Mouse (Mus musculus): ENCODE measurements around the gene Cd300a. TPM values are rescaled to one million over a fixed set of nuclear protein-coding genes. Genes with fewer than 3 reads are reported as not detected.

Cd300a gene
- polyA plus RNA-seq, 1 experiment from 2014 or later = 1.1 TPM

- H3K4me2 ChIP-seq (ENCODE audit: low read length) = no peak overlapping the region
- no peak overlapping the region for H3K27ac ChIP-seq (replicated peaks in 1 of 2; ENCODE audit: control insufficient read depth in 1 of 2, insufficient read depth in 1 of 2, low read depth in 2 of 2, low read length in 2 of 2)
- no peaks in the 10 kb centered on the region for H3K27me3 ChIP-seq (ENCODE audit: control insufficient read depth, insufficient read depth, low read length)
- H3K9ac ChIP-seq (ENCODE audit: low read length) = no peak overlapping the region
- no peaks in the 10 kb centered on the region for H3K36me3 ChIP-seq (ENCODE audit: control insufficient read depth, insufficient read depth, low read length)
- H3K4me1 ChIP-seq (ENCODE audit: control insufficient read depth in 2 of 2, insufficient read depth in 2 of 2, low read length in 2 of 2) = peaks cover 7 to 11% of the 10 kb centered on the region in 2 experiments
- H3K4me3 ChIP-seq (ENCODE audit: control insufficient read depth in 1 of 2, insufficient read depth in 1 of 2, low read depth in 1 of 2, low read length in 2 of 2) = no peak overlapping the region
- no peak for ATAC-seq (ENCODE audit: insufficient number of reproducible peaks, insufficient read depth, low FRiP score, low read depth)
- no peaks in the 10 kb centered on the region for H3K9me3 ChIP-seq (ENCODE audit: control insufficient read depth, low read length)
- 10% methylated on average over 9 of the region's 9 CpGs for WGBS
These were observed 23.0 kb downstream of the Cd300a start for GRCm38 (mm10) chr11:114912847-114913246.

GRCm38 (mm10) chr11:114914978-114915377 lies 25.1 kb downstream of the Cd300a start:
- 20% methylated on average over 7 of the region's 7 CpGs for WGBS
- peaks cover 7 to 11% of the 10 kb centered on the region in 2 experiments for H3K4me1 ChIP-seq (ENCODE audit: control insufficient read depth in 2 of 2, insufficient read depth in 2 of 2, low read length in 2 of 2)
- no peaks in the 10 kb centered on the region for H3K27me3 ChIP-seq (ENCODE audit: control insufficient read depth, insufficient read depth, low read length)
- no peaks in the 10 kb centered on the region for H3K36me3 ChIP-seq (ENCODE audit: control insufficient read depth, insufficient read depth, low read length)
- peak overlapping the region; percentile 31; the same call in 1 of the 2 replicates for H3K4me2 ChIP-seq (ENCODE audit: low read length)
- no peak overlapping the region for H3K9ac ChIP-seq (ENCODE audit: low read length)
- H3K4me3 ChIP-seq (ENCODE audit: control insufficient read depth in 1 of 2, insufficient read depth in 1 of 2, low read depth in 1 of 2, low read length in 2 of 2) = no peak overlapping the region
- H3K27ac ChIP-seq (replicated peaks in 1 of 2; ENCODE audit: control insufficient read depth in 1 of 2, insufficient read depth in 1 of 2, low read depth in 2 of 2, low read length in 2 of 2) = peak overlapping the region in 1 of 2 experiments; percentile 44; a peak in 1 of 4 replicates
- ATAC-seq (ENCODE audit: insufficient number of reproducible peaks, insufficient read depth, low FRiP score, low read depth) = no peak
- H3K9me3 ChIP-seq (ENCODE audit: control insufficient read depth, low read length) = peaks cover 8% of the 10 kb centered on the region; the same call in 1 of the 2 replicates

GRCm38 (mm10) chr11:114917120-114917519 lies 27.3 kb downstream of the Cd300a start:
- H3K9me3 ChIP-seq (ENCODE audit: control insufficient read depth, low read length) = peaks cover 8% of the 10 kb centered on the region; the same call in 1 of the 2 replicates
- 65% methylated on average over 6 of the region's 6 CpGs for WGBS
- H3K36me3 ChIP-seq (ENCODE audit: control insufficient read depth, insufficient read depth, low read length) = no peaks in the 10 kb centered on the region
- H3K4me3 ChIP-seq (ENCODE audit: control insufficient read depth in 1 of 2, insufficient read depth in 1 of 2, low read depth in 1 of 2, low read length in 2 of 2) = no peak overlapping the region
- H3K9ac ChIP-seq (ENCODE audit: low read length) = no peak overlapping the region
- H3K27ac ChIP-seq (replicated peaks in 1 of 2; ENCODE audit: control insufficient read depth in 1 of 2, insufficient read depth in 1 of 2, low read depth in 2 of 2, low read length in 2 of 2) = no peak overlapping the region
- ATAC-seq (ENCODE audit: insufficient number of reproducible peaks, insufficient read depth, low FRiP score, low read depth) = no peak
- H3K4me1 ChIP-seq (ENCODE audit: control insufficient read depth in 2 of 2, insufficient read depth in 2 of 2, low read length in 2 of 2) = peaks cover 7 to 11% of the 10 kb centered on the region in 2 experiments
- H3K27me3 ChIP-seq (ENCODE audit: control insufficient read depth, insufficient read depth, low read length) = no peaks in the 10 kb centered on the region
- H3K4me2 ChIP-seq (ENCODE audit: low read length) = no peak overlapping the region

GRCm38 (mm10) chr11:114922439-114922838 lies 32.6 kb downstream of the Cd300a start:
- Histone ChIP-seq H3K27ac (replicated peaks in 1 of 2; ENCODE audit: control insufficient read depth in 1 of 2, insufficient read depth in 1 of 2, low read depth in 2 of 2, low read length in 2 of 2) (no peak overlapping the region), H3K4me3 (ENCODE audit: control insufficient read depth in 1 of 2, insufficient read depth in 1 of 2, low read depth in 1 of 2, low read length in 2 of 2) (no peak overlapping the region), H3K4me2 (ENCODE audit: low read length) (no peak overlapping the region), H3K9ac (ENCODE audit: low read length) (no peak overlapping the region), H3K27me3 (ENCODE audit: control insufficient read depth, insufficient read depth, low read length) (no peaks in the 10 kb centered on the region), H3K4me1 (ENCODE audit: control insufficient read depth in 2 of 2, insufficient read depth in 2 of 2, low read length in 2 of 2) (no peaks in the 10 kb centered on the region), H3K9me3 (ENCODE audit: control insufficient read depth, low read length) (peaks cover 8% of the 10 kb centered on the region; the same call in 1 of the 2 replicates), H3K36me3 (ENCODE audit: control insufficient read depth, insufficient read depth, low read length) (no peaks in the 10 kb centered on the region)
- ATAC-seq (ENCODE audit: insufficient number of reproducible peaks, insufficient read depth, low FRiP score, low read depth) = no peak
- 84% methylated on average over 4 of the region's 4 CpGs for WGBS

- Histone ChIP-seq H3K9ac (ENCODE audit: low read length) (no peak overlapping the region), H3K27me3 (ENCODE audit: control insufficient read depth, insufficient read depth, low read length) (no peaks in the 10 kb centered on the region), H3K4me1 (ENCODE audit: control insufficient read depth in 2 of 2, insufficient read depth in 2 of 2, low read length in 2 of 2) (peaks cover 8% of the 10 kb centered on the region in 2 experiments), H3K36me3 (ENCODE audit: control insufficient read depth, insufficient read depth, low read length) (no peaks in the 10 kb centered on the region), H3K4me2 (ENCODE audit: low read length) (no peak overlapping the region), H3K27ac (replicated peaks in 1 of 2; ENCODE audit: control insufficient read depth in 1 of 2, insufficient read depth in 1 of 2, low read depth in 2 of 2, low read length in 2 of 2) (no peak overlapping the region), H3K9me3 (ENCODE audit: control insufficient read depth, low read length) (peaks cover 5% of the 10 kb centered on the region; the same call in 1 of the 2 replicates), H3K4me3 (ENCODE audit: control insufficient read depth in 1 of 2, insufficient read depth in 1 of 2, low read depth in 1 of 2, low read length in 2 of 2) (no peak overlapping the region)
- ATAC-seq (ENCODE audit: insufficient number of reproducible peaks, insufficient read depth, low FRiP score, low read depth) = no peak
- 71% methylated on average over 4 of the region's 4 CpGs for WGBS
These were observed 34.1 kb downstream of the Cd300a start for GRCm38 (mm10) chr11:114923961-114924360.

- Histone ChIP-seq H3K27me3 (ENCODE audit: control insufficient read depth, insufficient read depth, low read length) (no peaks in the 10 kb centered on the region), H3K4me2 (ENCODE audit: low read length) (no peak overlapping the region; the same call in 1 of the 2 replicates), H3K27ac (replicated peaks in 1 of 2; ENCODE audit: control insufficient read depth in 1 of 2, insufficient read depth in 1 of 2, low read depth in 2 of 2, low read length in 2 of 2) (peak overlapping the region; percentile 72 to 79), H3K36me3 (ENCODE audit: control insufficient read depth, insufficient read depth, low read length) (no peaks in the 10 kb centered on the region), H3K4me3 (ENCODE audit: control insufficient read depth in 1 of 2, insufficient read depth in 1 of 2, low read depth in 1 of 2, low read length in 2 of 2) (no peak overlapping the region), H3K9ac (ENCODE audit: low read length) (no peak overlapping the region), H3K9me3 (ENCODE audit: control insufficient read depth, low read length) (no peaks in the 10 kb centered on the region), H3K4me1 (ENCODE audit: control insufficient read depth in 2 of 2, insufficient read depth in 2 of 2, low read length in 2 of 2) (peaks cover 14 to 22% of the 10 kb centered on the region in 2 experiments)
- WGBS = 66% methylated on average over 2 of the region's 2 CpGs
- no peak for ATAC-seq (ENCODE audit: insufficient number of reproducible peaks, insufficient read depth, low FRiP score, low read depth)
These were observed 39.7 kb downstream of the Cd300a start for GRCm38 (mm10) chr11:114929581-114929980.

- WGBS = 83% methylated on average over 5 of the region's 5 CpGs
- H3K27me3 ChIP-seq (ENCODE audit: control insufficient read depth, insufficient read depth, low read length) = no peaks in the 10 kb centered on the region
These were observed 41.2 kb downstream of the Cd300a start for GRCm38 (mm10) chr11:114931041-114931440.

GRCm38 (mm10) chr11:114933591-114933990 lies 43.8 kb downstream of the Cd300a start:
- H3K9me3 ChIP-seq (ENCODE audit: control insufficient read depth, low read length) = no peaks in the 10 kb centered on the region
- H3K9ac ChIP-seq (ENCODE audit: low read length) = no peak overlapping the region
- no peaks in the 10 kb centered on the region for H3K27me3 ChIP-seq (ENCODE audit: control insufficient read depth, insufficient read depth, low read length)
- no peak overlapping the region for H3K27ac ChIP-seq (replicated peaks in 1 of 2; ENCODE audit: control insufficient read depth in 1 of 2, insufficient read depth in 1 of 2, low read depth in 2 of 2, low read length in 2 of 2)
- ATAC-seq (ENCODE audit: insufficient number of reproducible peaks, insufficient read depth, low FRiP score, low read depth) = no peak
- no peak overlapping the region for H3K4me3 ChIP-seq (ENCODE audit: control insufficient read depth in 1 of 2, insufficient read depth in 1 of 2, low read depth in 1 of 2, low read length in 2 of 2)
- no peak overlapping the region for H3K4me2 ChIP-seq (ENCODE audit: low read length)
- whole genome bisulfite sequencing = 56% methylated on average over 4 of the region's 4 CpGs
- H3K36me3 ChIP-seq (ENCODE audit: control insufficient read depth, insufficient read depth, low read length) = no peaks in the 10 kb centered on the region
- H3K4me1 ChIP-seq (ENCODE audit: control insufficient read depth in 2 of 2, insufficient read depth in 2 of 2, low read length in 2 of 2) = peaks cover 9 to 17% of the 10 kb centered on the region in 2 experiments

More at GRCm38 (mm10) chr11:114931041-114931440, 41.2 kb downstream of the Cd300a start:
- peaks cover 14 to 22% of the 10 kb centered on the region in 2 experiments for H3K4me1 ChIP-seq (ENCODE audit: control insufficient read depth in 2 of 2, insufficient read depth in 2 of 2, low read length in 2 of 2)
- no peaks in the 10 kb centered on the region for H3K9me3 ChIP-seq (ENCODE audit: control insufficient read depth, low read length)
- H3K4me3 ChIP-seq (ENCODE audit: control insufficient read depth in 1 of 2, insufficient read depth in 1 of 2, low read depth in 1 of 2, low read length in 2 of 2) = no peak overlapping the region
- no peaks in the 10 kb centered on the region for H3K36me3 ChIP-seq (ENCODE audit: control insufficient read depth, insufficient read depth, low read length)
- no peak overlapping the region for H3K4me2 ChIP-seq (ENCODE audit: low read length)
- no peak overlapping the region for H3K27ac ChIP-seq (replicated peaks in 1 of 2; ENCODE audit: control insufficient read depth in 1 of 2, insufficient read depth in 1 of 2, low read depth in 2 of 2, low read length in 2 of 2)
- H3K9ac ChIP-seq (ENCODE audit: low read length) = no peak overlapping the region
- no peak for ATAC-seq (ENCODE audit: insufficient number of reproducible peaks, insufficient read depth, low FRiP score, low read depth)
